Mouse (Mus musculus): ENCODE measurements around the gene Olfr1274-ps. TPM values are rescaled to one million over a fixed set of nuclear protein-coding genes. Genes with fewer than 3 reads are reported as not detected.

Olfr1274-ps gene
- not detected in 2 replicates for polyA plus RNA-seq (2012; rRNA removed)

DNA sequence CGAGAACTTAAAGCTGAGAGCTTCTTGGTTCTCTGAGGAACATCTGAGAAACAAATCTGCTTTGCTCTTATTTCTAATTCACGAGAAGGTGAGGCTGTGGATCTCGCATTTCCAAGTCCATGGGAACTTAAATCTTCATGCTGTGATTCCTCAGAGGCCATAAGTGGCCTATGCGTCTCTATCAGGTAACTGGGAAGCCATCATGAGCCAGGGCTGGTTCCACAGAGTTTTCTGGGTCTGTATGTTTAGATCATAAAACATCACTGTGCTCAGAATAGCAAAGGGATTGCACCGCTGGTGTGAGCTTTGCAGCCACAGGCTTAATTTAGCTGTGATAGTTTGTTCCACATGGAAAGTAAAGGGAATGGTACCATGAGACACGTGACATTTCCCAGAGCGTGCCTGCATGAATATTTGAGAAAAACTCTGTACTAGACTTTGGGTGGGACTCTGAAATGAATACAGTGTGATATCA is at the start of gene Olfr1274-ps:
TSS of gene Olfr1274-ps (plus strand) at position 51 of the 475 bp plus-strand sequence.

Other genes with a start within 250 kb of the Olfr1274-ps start
- gene Olfr1270, start 245.6 kb upstream of the Olfr1274-ps start, polyA plus RNA-seq (2012; rRNA removed): not detected in 2 replicates
- gene Olfr1506, start 174.2 kb upstream of the Olfr1274-ps start, polyA plus RNA-seq (2012; rRNA removed): not detected in 2 replicates
- gene Olfr142, start 141.1 kb upstream of the Olfr1274-ps start, polyA plus RNA-seq (2012; rRNA removed): not detected in 2 replicates
- gene Olfr1271, start 127.7 kb upstream of the Olfr1274-ps start, polyA plus RNA-seq (2012; rRNA removed): not detected in 2 replicates
- gene Olfr1272, start 105.8 kb upstream of the Olfr1274-ps start, polyA plus RNA-seq (2012; rRNA removed): not detected in 2 replicates
- not detected in 2 replicates for gene Gm13769, start 76.5 kb upstream of the Olfr1274-ps start, polyA plus RNA-seq (2012; rRNA removed)
- gene Ptprj, start 182.0 kb downstream of the Olfr1274-ps start, polyA plus RNA-seq (2012; rRNA removed): 6.7 and 7.8 TPM in 2 replicates

Data from central nervous system, embryonic 14 days (tissue).